Mouse (Mus musculus): Measurements from ENCODE around the gene Serhl. TPM values are rescaled to one million over a fixed set of nuclear protein-coding genes. Genes with fewer than 3 reads are reported as not detected.

Gene Serhl
- polyA plus RNA-seq, 1 experiment: 82.9 TPM

DNA sequence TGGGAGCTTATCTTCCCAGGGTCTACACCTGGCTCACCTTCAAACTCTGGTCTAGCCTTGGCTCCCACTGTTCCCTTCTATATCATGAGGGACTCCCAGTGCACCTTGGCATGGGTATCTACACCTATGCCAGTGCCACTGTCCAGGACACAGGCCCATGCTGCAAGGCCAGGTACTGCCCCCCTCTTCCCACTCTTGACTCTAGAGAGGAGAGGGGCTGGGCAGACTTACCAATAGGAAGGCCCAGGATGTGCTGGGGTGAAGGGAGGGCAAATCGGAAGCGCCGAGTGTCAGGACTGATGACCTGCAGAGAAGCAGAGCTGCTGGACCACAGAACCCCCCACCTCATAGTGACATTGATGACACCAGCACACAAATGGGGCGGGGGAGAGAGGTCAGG is 72.7 kb downstream of the Serhl start:
- Histone ChIP-seq H3K4me1 (replicated peaks; ENCODE audit: control insufficient read depth, insufficient read depth, low read length) (no peaks in the 10 kb centered on the region), H3K36me3 (ENCODE audit: control insufficient read depth, insufficient read depth, low read length) (no peaks in the 10 kb centered on the region; the same call in 1 of the 2 replicates), H3K27me3 (ENCODE audit: control insufficient read depth, insufficient read depth, low read length) (no peaks in the 10 kb centered on the region), H3K4me3 (ENCODE audit: control insufficient read depth, insufficient read depth, low read length) (no peak overlapping the region), H3K27ac (ENCODE audit: control insufficient read depth, insufficient read depth, low read length) (no peak overlapping the region)
- TF ChIP-seq POLR2A (IDR thresholded peaks at IDR 0.05; ENCODE audit: control insufficient read depth, extremely low read depth, insufficient read depth, low read length, poor library complexity) (no peak), CTCF (IDR thresholded peaks at IDR 0.05; ENCODE audit: borderline replicate concordance, control insufficient read depth, extremely low read depth, insufficient read depth, low read length, poor library complexity) (no peak)
- 100% methylated on average over 4 of the region's 4 CpGs for WGBS
- DNase-seq: no peak

DNA sequence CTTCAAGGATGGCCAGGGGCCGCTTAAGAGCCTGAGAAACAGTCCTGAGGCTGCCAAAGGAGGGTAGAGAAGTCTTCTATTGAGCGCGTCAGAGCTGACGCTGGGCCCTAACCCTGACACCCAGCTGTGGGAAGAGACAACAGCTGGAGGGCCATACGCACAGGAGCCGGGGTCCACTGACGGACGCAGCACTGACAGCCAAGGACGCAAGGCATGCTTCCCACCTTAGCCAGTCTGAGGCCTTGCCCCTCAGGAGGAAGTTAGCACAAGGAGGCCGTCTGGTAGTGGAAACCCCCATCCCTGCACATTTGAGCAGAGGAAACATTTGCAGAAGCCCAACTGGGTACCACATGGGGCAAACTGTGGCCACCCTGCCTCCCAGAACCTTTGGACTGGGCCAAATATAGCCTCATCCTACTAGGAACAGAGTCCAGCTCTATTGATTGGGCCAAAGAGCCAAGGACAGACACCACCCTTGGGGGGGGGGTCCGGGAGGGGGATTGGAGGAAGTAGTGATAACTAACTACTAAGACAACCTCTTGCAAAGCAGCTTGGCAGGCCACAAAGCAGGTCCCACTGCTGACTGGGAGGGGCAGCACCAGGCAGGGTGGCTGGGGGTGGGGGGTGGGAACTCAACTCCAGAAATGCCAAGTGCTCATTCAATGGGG is 73.6 kb downstream of the Serhl start:
- no peak for TF ChIP-seq CTCF (IDR thresholded peaks at IDR 0.05; ENCODE audit: borderline replicate concordance, control insufficient read depth, extremely low read depth, insufficient read depth, low read length, poor library complexity)
- no peak for TF ChIP-seq POLR2A (IDR thresholded peaks at IDR 0.05; ENCODE audit: control insufficient read depth, extremely low read depth, insufficient read depth, low read length, poor library complexity)
- Histone ChIP-seq H3K36me3 (ENCODE audit: control insufficient read depth, insufficient read depth, low read length) (no peaks in the 10 kb centered on the region; the same call in 1 of the 2 replicates), H3K4me1 (replicated peaks; ENCODE audit: control insufficient read depth, insufficient read depth, low read length) (no peaks in the 10 kb centered on the region), H3K4me3 (ENCODE audit: control insufficient read depth, insufficient read depth, low read length) (no peak overlapping the region), H3K27ac (ENCODE audit: control insufficient read depth, insufficient read depth, low read length) (no peak overlapping the region), H3K27me3 (ENCODE audit: control insufficient read depth, insufficient read depth, low read length) (no peaks in the 10 kb centered on the region)
- WGBS: 93% methylated on average over 11 of the region's 11 CpGs
- no peak for DNase-seq

DNA sequence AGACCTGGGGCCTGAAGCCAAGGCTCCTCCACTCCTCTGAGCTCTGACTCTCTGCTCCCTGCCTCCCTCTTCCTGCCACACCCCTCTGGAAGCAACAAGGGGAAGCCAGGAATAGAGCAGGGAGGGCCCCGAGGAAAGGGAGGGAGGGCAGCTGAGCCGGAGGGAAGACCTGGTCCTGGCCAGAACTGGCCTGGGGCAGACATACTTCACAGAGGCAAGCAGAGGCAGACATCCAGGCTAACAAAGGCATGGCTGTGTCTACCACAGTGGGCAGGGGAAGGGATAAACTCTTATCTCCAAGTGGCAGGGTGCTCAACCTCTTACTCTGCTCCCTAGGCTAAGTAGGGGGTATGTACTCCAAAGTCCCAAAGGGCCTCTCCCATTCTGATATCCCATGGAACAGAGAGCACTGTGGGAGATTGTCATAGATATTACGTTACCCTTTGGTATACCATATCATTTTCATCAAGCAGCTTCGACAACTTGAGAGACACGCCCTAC is 75.7 kb downstream of the Serhl start:
- no peaks in the 10 kb centered on the region for H3K27me3 ChIP-seq (ENCODE audit: control insufficient read depth, insufficient read depth, low read length)
- H3K4me3 ChIP-seq (ENCODE audit: control insufficient read depth, insufficient read depth, low read length): no peak overlapping the region
- H3K4me1 ChIP-seq (replicated peaks; ENCODE audit: control insufficient read depth, insufficient read depth, low read length): no peaks in the 10 kb centered on the region
- no peaks in the 10 kb centered on the region; the same call in 1 of the 2 replicates for H3K36me3 ChIP-seq (ENCODE audit: control insufficient read depth, insufficient read depth, low read length)
- WGBS: 92% methylated on average over 5 of the region's 5 CpGs
- DNase-seq: no peak
- no peak overlapping the region for H3K27ac ChIP-seq (ENCODE audit: control insufficient read depth, insufficient read depth, low read length)
- TF ChIP-seq CTCF (IDR thresholded peaks at IDR 0.05; ENCODE audit: borderline replicate concordance, control insufficient read depth, extremely low read depth, insufficient read depth, low read length, poor library complexity) (no peak), POLR2A (IDR thresholded peaks at IDR 0.05; ENCODE audit: control insufficient read depth, extremely low read depth, insufficient read depth, low read length, poor library complexity) (no peak)

DNA sequence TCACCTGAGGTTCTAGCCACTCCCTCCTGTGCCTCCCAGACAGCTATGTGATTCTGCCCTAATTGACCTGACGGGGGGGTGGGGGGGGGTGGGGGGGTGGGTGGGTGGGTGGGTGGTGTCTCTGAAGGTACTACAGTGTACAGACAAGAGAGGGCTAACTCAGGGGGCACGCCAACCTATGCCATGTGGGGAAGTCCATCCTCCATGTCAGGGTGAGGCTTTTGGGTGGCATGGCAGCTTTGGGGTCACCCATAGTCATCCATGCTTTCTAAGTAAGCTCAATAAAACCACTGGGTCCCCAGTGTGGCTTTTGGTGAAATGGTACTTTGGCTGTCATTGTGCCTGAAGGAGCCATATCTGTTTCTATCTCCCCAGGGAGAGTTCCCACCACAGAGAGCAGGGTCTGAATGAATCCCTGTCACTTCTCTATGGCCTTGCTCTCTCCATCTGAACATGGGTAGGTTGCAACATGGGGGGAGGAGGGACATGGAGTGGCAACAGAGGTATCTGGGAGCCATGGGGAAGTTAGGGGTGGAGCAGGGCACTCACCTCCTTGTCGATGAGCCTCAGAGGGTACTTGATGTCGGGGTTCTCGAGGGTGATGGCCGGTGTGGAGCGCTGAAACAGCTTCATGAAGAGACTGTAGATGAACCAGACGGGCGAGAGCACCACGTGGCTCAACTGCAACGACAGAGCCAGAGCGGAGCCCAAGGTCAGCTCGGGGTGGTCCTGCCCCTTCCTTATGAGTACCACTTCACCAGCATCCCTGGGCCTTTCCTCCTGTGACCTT is 76.4 kb downstream of the Serhl start:
- Histone ChIP-seq H3K4me3 (ENCODE audit: control insufficient read depth, insufficient read depth, low read length) (no peak overlapping the region), H3K27ac (ENCODE audit: control insufficient read depth, insufficient read depth, low read length) (no peak overlapping the region), H3K4me1 (replicated peaks; ENCODE audit: control insufficient read depth, insufficient read depth, low read length) (no peaks in the 10 kb centered on the region), H3K27me3 (ENCODE audit: control insufficient read depth, insufficient read depth, low read length) (no peaks in the 10 kb centered on the region), H3K36me3 (ENCODE audit: control insufficient read depth, insufficient read depth, low read length) (no peaks in the 10 kb centered on the region; the same call in 1 of the 2 replicates)
- DNase-seq: no peak
- TF ChIP-seq CTCF (IDR thresholded peaks at IDR 0.05; ENCODE audit: borderline replicate concordance, control insufficient read depth, extremely low read depth, insufficient read depth, low read length, poor library complexity) (no peak), POLR2A (IDR thresholded peaks at IDR 0.05; ENCODE audit: control insufficient read depth, extremely low read depth, insufficient read depth, low read length, poor library complexity) (no peak)
- 94% methylated on average over 13 of the region's 13 CpGs for WGBS

Other genes starting within 250 kb of the Serhl start
- gene Tcf20, start 101.6 kb upstream of the Serhl start, polyA plus RNA-seq (2012; rRNA removed): 48.7 and 69.3 TPM in 2 replicates
- 8.1 and 9.8 TPM in 2 replicates for gene Nfam1, start 56.2 kb upstream of the Serhl start, polyA plus RNA-seq (2012; rRNA removed)
- 168 and 179 TPM in 2 replicates for gene Rrp7a, start 33.3 kb downstream of the Serhl start, polyA plus RNA-seq (2012; rRNA removed)
- 108 and 123 TPM in 2 replicates for gene Poldip3, start 59.9 kb downstream of the Serhl start, polyA plus RNA-seq (2012; rRNA removed)
- 60.5 and 61.7 TPM in 2 replicates for gene Cyb5r3, start 83.1 kb downstream of the Serhl start, polyA plus RNA-seq (2012; rRNA removed)
- 5.4 and 6.4 TPM in 2 replicates for gene A4galt, start 162.3 kb downstream of the Serhl start, polyA plus RNA-seq (2012; rRNA removed)